Mouse (Mus musculus) liver, adult 2 months (tissue): ENCODE data around the gene Cbx4. TPM values are rescaled to one million over a fixed set of nuclear protein-coding genes. Genes with fewer than 3 reads are reported as not detected.

Experiments
- DNase-seq: peaks from one replicate; pipeline ENCODE4 v3.0.0-alpha.2; 2011; ENCODE audit warnings: low read depth, low spot score; ENCODE audit errors: extremely low read depth
- H3K27ac ChIP-seq: fragments of 200-500 bp; replicated peaks from 2 replicates; pipeline ENCODE4 v1.5.1; 2012; ENCODE audit warnings: low read depth, mild to moderate bottlenecking, control low read depth, inconsistent platforms, low read length; ENCODE audit not compliant: insufficient read depth
- H3K27me3 ChIP-seq: fragments of 200-500 bp; 2 replicates; pipeline ENCODE4 v1.6.1; 2012; ENCODE audit warnings: mild to moderate bottlenecking, moderate library complexity, low read length, inconsistent platforms; ENCODE audit not compliant: control insufficient read depth, insufficient read depth
- H3K36me3 ChIP-seq: fragments of 200-500 bp; 2 replicates; pipeline ENCODE4 v1.6.1; 2012; ENCODE audit warnings: low read length, inconsistent platforms; ENCODE audit not compliant: control insufficient read depth, insufficient read depth
- H3K4me1 ChIP-seq: fragments of 200-500 bp; 2 replicates; pipeline ENCODE4 v1.6.1; 2011; ENCODE audit warnings: low read length; ENCODE audit not compliant: control insufficient read depth, insufficient read depth
- H3K4me3 ChIP-seq: fragments of 200-500 bp; 2 replicates; pipeline ENCODE4 v1.5.1; 2011; ENCODE audit warnings: low read depth, mild to moderate bottlenecking, control low read depth, low read length, moderate library complexity; ENCODE audit not compliant: insufficient read depth
- H3K79me2 ChIP-seq: fragments of 200-500 bp; 2 replicates; pipeline ENCODE4 v1.6.1; 2012; ENCODE audit warnings: inconsistent platforms, mild to moderate bottlenecking, low read length, moderate library complexity; ENCODE audit not compliant: control insufficient read depth, insufficient read depth
- H3K9ac ChIP-seq: fragments of 200-500 bp; 2 replicates; pipeline ENCODE4 v1.6.1; 2012; ENCODE audit warnings: low read depth, mild to moderate bottlenecking, control low read depth, inconsistent platforms, low read length
- CTCF ChIP-seq: fragments of 200-500 bp; IDR thresholded peaks from 2 replicates; pipeline ENCODE4 v1.5.1; 2011; ENCODE audit warnings: low read depth, low read length, control low read depth
- POLR2A ChIP-seq: fragments of 200-500 bp; IDR thresholded peaks from 2 replicates; pipeline ENCODE4 v1.6.1; 2011; ENCODE audit warnings: low read length, control low read depth; ENCODE audit not compliant: insufficient read depth; ENCODE audit errors: extremely low read depth
- WGBS: fragments of 180-500 bp; shearing (Covaris S2); methylation state at CpG from one replicate; pipeline ENCODE4 v1.1.7; 2018; 5-methylcytosine and 5-hydroxymethylcytosine counted together
- polyA plus RNA-seq: library from polyadenylated mRNA; depleted of rRNA; stranded (reverse); fragments of >200 nt; gene quantifications from 2 replicates; pipeline ENCODE4 v1.2.3, GENCODE M21; 2012
- total RNA-seq: library from RNA; depleted of rRNA; stranded (reverse); fragments of >200 nt; gene quantifications from 2 replicates; pipeline ENCODE4 v1.2.3, GENCODE M21; 2014

The Cbx4 gene
- total and polyA plus RNA-seq, 2 experiments = 2.9 to 8.2 TPM

GRCm38 (mm10) chr11:119075805-119076204, 10.2 kb downstream of the Cbx4 start:
- H3K27ac ChIP-seq = no peak overlapping the region
- TF ChIP-seq POLR2A = no peak
- TF ChIP-seq CTCF = no peak
- H3K27me3 ChIP-seq = no peaks in the 10 kb centered on the region
- 92% methylated on average over 5 of the region's 5 CpGs for WGBS
- H3K4me3 ChIP-seq = no peak overlapping the region
- H3K9ac ChIP-seq = no peak overlapping the region
- peaks cover 14% of the 10 kb centered on the region; the same call in 1 of the 2 replicates for H3K4me1 ChIP-seq
- DNase-seq = no peak
- no peaks in the 10 kb centered on the region; the same call in 1 of the 2 replicates for H3K36me3 ChIP-seq
- H3K79me2 ChIP-seq = peaks cover 1% of the 10 kb centered on the region; the same call in 1 of the 2 replicates

GRCm38 (mm10) chr11:119073876-119074433, 12.1 kb downstream of the Cbx4 start:
- H3K36me3 ChIP-seq = no peaks in the 10 kb centered on the region
- WGBS = 84% methylated on average over 6 of the region's 6 CpGs
- DNase-seq = no peak
- H3K27ac ChIP-seq = no peak overlapping the region
- H3K4me3 ChIP-seq = no peak overlapping the region
- H3K4me1 ChIP-seq = peaks cover 5% of the 10 kb centered on the region; the same call in 1 of the 2 replicates
- no peak overlapping the region for H3K9ac ChIP-seq
- no peaks in the 10 kb centered on the region for H3K79me2 ChIP-seq
- no peak for TF ChIP-seq CTCF
- TF ChIP-seq POLR2A = no peak
- no peaks in the 10 kb centered on the region for H3K27me3 ChIP-seq

- no peaks in the 10 kb centered on the region for H3K79me2 ChIP-seq
- WGBS = 87% methylated on average over 6 of the region's 6 CpGs
- no peaks in the 10 kb centered on the region for H3K4me1 ChIP-seq
- TF ChIP-seq CTCF (no peak), POLR2A (no peak)
- H3K4me3 ChIP-seq = no peak overlapping the region
- H3K9ac ChIP-seq = no peak overlapping the region
- H3K27me3 ChIP-seq = no peaks in the 10 kb centered on the region
- no peaks in the 10 kb centered on the region for H3K36me3 ChIP-seq
- DNase-seq = no peak
- no peak overlapping the region for H3K27ac ChIP-seq
Observed at GRCm38 (mm10) chr11:119072986-119073385, 13.0 kb downstream of the Cbx4 start.

GRCm38 (mm10) chr11:119072239-119072638, 13.8 kb downstream of the Cbx4 start:
- no peak for DNase-seq
- no peak overlapping the region for H3K27ac ChIP-seq
- H3K36me3 ChIP-seq = no peaks in the 10 kb centered on the region
- H3K9ac ChIP-seq = no peak overlapping the region
- TF ChIP-seq POLR2A (no peak), CTCF (no peak)
- H3K4me3 ChIP-seq = no peak overlapping the region
- H3K4me1 ChIP-seq = no peaks in the 10 kb centered on the region
- 74% methylated on average over 7 of the region's 7 CpGs for WGBS
- no peaks in the 10 kb centered on the region for H3K79me2 ChIP-seq
- no peaks in the 10 kb centered on the region for H3K27me3 ChIP-seq

GRCm38 (mm10) chr11:119066841-119067240, 19.2 kb downstream of the Cbx4 start:
- 90% methylated on average over 8 of the region's 8 CpGs for WGBS
- TF ChIP-seq CTCF = no peak
- no peak for TF ChIP-seq POLR2A
- H3K9ac ChIP-seq = no peak overlapping the region
- no peaks in the 10 kb centered on the region for H3K79me2 ChIP-seq
- H3K36me3 ChIP-seq = no peaks in the 10 kb centered on the region
- no peak for DNase-seq
- no peak overlapping the region for H3K27ac ChIP-seq
- no peak overlapping the region for H3K4me3 ChIP-seq
- H3K27me3 ChIP-seq = no peaks in the 10 kb centered on the region
- no peaks in the 10 kb centered on the region for H3K4me1 ChIP-seq

GRCm38 (mm10) chr11:119059256-119059655, 26.8 kb downstream of the Cbx4 start:
- no peak overlapping the region for H3K27ac ChIP-seq
- no peaks in the 10 kb centered on the region for H3K36me3 ChIP-seq
- no peaks in the 10 kb centered on the region for H3K79me2 ChIP-seq
- H3K9ac ChIP-seq = no peak overlapping the region
- H3K27me3 ChIP-seq = peaks cover 13% of the 10 kb centered on the region; the same call in 1 of the 2 replicates
- H3K4me3 ChIP-seq = no peak overlapping the region
- no peak for DNase-seq
- 27% methylated on average over 3 of the region's 3 CpGs for WGBS
- H3K4me1 ChIP-seq = no peaks in the 10 kb centered on the region
- TF ChIP-seq POLR2A (no peak), CTCF (no peak)
